Mouse (Mus musculus): ENCODE data around the gene Ssbp1.

The Ssbp1 gene

DNA sequence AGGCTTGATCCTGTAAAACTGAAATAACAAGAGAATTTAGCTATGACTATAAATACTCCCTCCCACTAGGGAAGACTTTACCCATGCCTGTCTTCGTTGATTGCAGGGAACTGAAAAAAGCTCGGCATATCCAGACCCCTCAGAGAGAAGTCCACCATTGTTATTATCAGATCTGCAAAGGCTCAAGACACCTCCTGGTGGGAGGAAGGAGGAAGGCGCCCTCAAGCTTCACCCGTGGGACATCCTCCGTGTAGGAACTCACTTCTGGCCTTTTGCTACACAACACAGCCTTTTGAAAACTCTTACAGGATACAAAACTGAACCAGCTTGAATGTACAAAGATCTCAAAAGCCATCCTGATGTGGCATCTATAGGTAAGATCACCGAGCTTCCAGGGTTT lies 5.4 kb upstream of the Ssbp1 start:
- no peak for DNase-seq (ENCODE audit: low spot score)

DNA sequence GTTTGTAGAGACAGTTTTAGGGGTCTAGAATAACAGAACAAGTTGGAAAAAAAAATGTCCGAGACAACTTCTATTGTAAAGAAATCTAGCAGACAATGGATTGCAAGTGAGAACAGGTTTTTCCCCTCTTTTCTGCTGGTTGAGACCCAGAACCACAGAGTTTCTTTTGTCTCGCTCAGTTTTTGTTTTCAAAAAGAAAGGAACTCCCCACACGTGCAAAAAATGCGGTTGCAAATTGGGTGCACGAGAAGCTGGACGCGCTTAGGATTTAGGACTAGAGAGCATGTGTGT lies 513 bp downstream of the Ssbp1 start:
- DNase-seq (ENCODE audit: low spot score) = no peak

DNA sequence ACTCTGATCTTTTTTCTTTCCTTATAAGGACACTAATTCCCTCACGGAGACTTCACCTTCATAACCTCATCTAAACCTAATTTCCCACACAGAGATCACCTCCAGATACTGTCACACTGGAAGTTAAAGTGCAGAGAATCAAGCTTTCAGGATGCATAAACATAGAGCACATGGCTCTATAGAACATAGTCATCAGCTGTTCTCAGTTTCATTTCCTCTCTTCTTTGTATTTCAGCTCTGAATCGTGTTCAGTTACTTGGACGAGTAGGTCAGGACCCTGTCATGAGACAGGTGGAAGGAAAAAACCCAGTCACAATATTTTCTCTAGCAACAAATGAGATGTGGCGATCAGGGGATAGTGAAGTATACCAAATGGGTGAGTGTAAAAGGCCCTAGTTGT lies 5.0 kb downstream of the Ssbp1 start:
- DNase-seq (ENCODE audit: low spot score) = no peak

DNA sequence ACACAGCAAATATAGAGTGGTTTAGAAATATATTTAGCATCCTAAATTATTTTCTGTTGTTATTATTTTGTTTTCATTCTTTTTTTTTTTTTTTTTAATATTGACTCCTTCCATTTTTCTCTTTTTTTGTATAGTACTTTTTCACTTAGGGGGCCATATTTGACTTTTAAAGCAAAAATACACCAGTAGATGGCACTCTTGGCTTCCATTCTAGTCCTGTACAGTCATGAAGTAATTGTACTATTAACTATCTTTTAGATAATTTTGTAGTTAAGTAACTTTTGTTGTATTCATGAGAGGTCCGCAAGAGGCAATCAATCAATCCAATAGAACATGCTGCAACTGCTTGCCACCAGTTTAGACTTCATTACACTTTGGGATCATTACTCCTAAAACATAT lies 8.6 kb downstream of the Ssbp1 start:
- no peak for DNase-seq (ENCODE audit: low spot score)

DNA sequence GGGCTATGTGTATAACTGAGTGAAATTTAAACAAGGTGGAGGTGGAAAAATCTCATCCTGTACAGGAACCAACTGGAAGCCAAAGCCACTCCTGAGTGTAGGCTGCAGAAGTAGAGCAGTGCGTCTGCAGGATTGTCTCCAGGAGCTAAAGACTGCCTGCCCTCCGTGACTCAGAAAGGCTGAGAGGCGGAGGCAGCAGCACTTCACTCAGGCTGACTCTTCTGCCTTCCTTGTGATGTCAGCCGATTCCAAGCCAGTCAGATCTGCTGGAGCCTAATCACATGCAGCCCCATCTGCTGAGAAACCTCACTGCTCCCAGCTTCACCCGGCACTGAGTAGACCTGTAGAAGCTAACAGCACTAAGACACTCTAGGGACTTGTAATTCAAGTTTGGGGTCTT lies 11.2 kb downstream of the Ssbp1 start:
- DNase-seq (ENCODE audit: low spot score) = no peak

DNA sequence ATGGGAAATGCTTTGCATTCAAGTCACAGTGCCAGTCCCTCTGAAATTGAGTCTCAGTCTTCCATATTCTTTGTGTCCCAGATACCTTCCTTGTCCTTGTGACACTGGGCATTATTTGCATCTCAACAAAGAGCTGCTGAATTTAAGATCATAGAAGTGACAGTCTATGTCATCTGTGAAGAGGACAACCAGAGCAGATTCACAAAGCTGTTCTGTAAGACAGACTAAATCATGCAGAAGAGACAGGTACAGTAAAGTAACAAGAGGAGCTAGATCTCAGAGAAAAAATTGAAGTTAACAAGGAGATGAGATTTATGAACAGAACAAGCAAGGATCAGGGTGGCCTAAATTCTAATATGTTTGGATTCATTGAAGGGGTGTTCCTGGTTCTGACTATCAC lies 19.8 kb downstream of the Ssbp1 start, which contains the start of gene Tas2r137:
TSS of gene Tas2r137 (plus strand) at position 301 of the 400 bp plus-strand sequence.
- DNase-seq (ENCODE audit: low spot score) = no peak

DNA sequence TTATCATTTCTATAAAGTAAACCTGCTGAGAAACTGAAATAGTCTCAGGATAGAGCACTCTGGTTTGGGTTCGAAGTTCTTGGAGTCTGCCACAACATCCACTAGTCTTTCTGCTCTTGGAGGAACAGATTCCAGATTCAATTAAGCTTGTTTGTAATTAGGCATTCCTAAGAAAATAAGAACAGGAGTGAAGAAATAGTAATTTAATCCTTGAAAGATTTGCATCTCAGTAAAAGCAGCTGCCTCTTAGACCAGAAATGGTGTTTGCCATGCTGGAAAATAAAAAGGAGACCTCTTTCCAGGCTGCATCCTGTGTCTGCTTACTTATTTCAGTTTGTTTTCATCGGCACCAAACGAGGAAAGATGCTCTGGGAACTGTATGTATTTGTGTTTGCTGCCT lies 22.1 kb downstream of the Ssbp1 start, which contains the start of gene Tas2r108:
TSS of gene Tas2r108 (plus strand) at position 301 of the 400 bp plus-strand sequence.
- DNase-seq (ENCODE audit: low spot score) = no peak

DNA sequence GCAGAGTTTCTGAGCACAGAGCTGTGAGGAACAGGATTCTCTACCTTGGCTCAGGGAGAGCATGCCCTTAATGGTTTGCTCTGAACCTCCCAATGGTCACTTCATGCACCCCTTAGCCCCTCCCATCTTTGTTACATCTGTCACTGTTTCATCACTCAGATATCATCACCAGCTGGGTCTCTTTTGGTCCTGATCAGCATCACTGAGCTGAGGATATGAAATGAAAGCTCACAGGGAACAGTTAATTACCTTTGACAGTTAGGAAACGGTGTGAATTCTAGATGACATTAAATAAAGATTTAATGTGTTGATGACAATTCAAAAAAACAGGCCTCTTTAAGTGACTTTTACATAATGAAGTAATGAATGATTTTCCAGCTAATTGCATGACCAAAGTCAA lies 48.3 kb downstream of the Ssbp1 start, which contains the start of gene Prss37:
TSS of gene Prss37 (minus strand) at position 101 of the 400 bp plus-strand sequence.
- DNase-seq (ENCODE audit: low spot score) = no peak
